Mouse (Mus musculus) forebrain, postnatal 0 days (tissue): ENCODE measurements around the gene Tmem167. TPM values are rescaled to one million over a fixed set of nuclear protein-coding genes. Genes with fewer than 3 reads are reported as not detected.

ENCODE experiments used
- ATAC-seq: fragments of 200-750 bp; cut with Nextera tagmentation; 2 replicates; pipeline ENCODE4 v1.8.0; 2017; ENCODE audit warnings: mild to moderate bottlenecking, moderate library complexity
- DNase-seq: peaks from one replicate; pipeline ENCODE4 v3.0.0-alpha.2; 2015
- H3K27ac ChIP-seq: fragments of 300-500 bp; sonication (generic); 2 replicates; pipeline ENCODE4 v1.5.1; 2014; ENCODE audit warnings: low read depth, mild to moderate bottlenecking, antibody characterized with exemption, low read length, moderate library complexity, mixed read lengths
- H3K27me3 ChIP-seq: fragments of 300-500 bp; sonication (generic); 2 replicates; pipeline ENCODE4 v1.6.1; 2014; ENCODE audit warnings: mild to moderate bottlenecking, low read length, mixed read lengths; ENCODE audit not compliant: insufficient read depth
- H3K36me3 ChIP-seq: fragments of 300-500 bp; sonication (generic); 2 replicates; pipeline ENCODE4 v1.6.1; 2014; ENCODE audit warnings: mild to moderate bottlenecking, moderate library complexity; ENCODE audit not compliant: insufficient read depth
- H3K4me1 ChIP-seq: fragments of 300-500 bp; sonication (generic); 2 replicates; pipeline ENCODE4 v1.6.1; 2014; ENCODE audit warnings: antibody characterized with exemption; ENCODE audit not compliant: insufficient read depth
- H3K4me2 ChIP-seq: fragments of 300-500 bp; sonication (generic); 2 replicates; pipeline ENCODE4 v1.6.1; 2014; ENCODE audit warnings: low read depth, mild to moderate bottlenecking, moderate library complexity
- H3K4me3 ChIP-seq: fragments of 300-500 bp; sonication (generic); 2 replicates; pipeline ENCODE4 v1.5.1; 2014; ENCODE audit warnings: low read depth, low read length, mixed read lengths
- H3K9ac ChIP-seq: fragments of 300-500 bp; sonication (generic); 2 replicates; pipeline ENCODE4 v1.6.1; 2014; ENCODE audit warnings: mild to moderate bottlenecking
- H3K9me3 ChIP-seq: fragments of 300-500 bp; sonication (generic); 2 replicates; pipeline ENCODE4 v1.6.1; 2016; ENCODE audit warnings: low read length
- CTCF ChIP-seq: sonication (generic); IDR thresholded peaks from 2 replicates; pipeline ENCODE4 v1.5.1; 2016; ENCODE audit warnings: antibody characterized with exemption, control low read depth, low read depth
- WGBS: fragments of 180-500 bp; shearing (Covaris S2); extraction: QIAGEN DNeasy Blood & Tissue Kit; methylation state at CpG from one replicate; pipeline ENCODE4 v1.1.7; 2014; 5-methylcytosine and 5-hydroxymethylcytosine counted together
- polyA plus RNA-seq: library from polyadenylated mRNA; unstranded; fragments of >200 nt; fragmentation: Nextera tagmentation; extraction: Ambion mirVana; gene quantifications from 2 replicates; pipeline ENCODE4 v1.2.1, GENCODE M21; 2015
- total RNA-seq: library from RNA; depleted of rRNA; stranded (reverse); fragments of >200 nt; gene quantifications from 2 replicates; pipeline ENCODE4 v1.2.3, GENCODE M21; 2014; rRNA removed

Gene Tmem167
- total and polyA plus RNA-seq, 2 experiments from 2014 or later: 33.8 to 38.6 TPM

- H3K9ac ChIP-seq: no peak overlapping the region
- ATAC-seq: no peak
- no peaks in the 10 kb centered on the region for H3K4me1 ChIP-seq
- H3K27ac ChIP-seq: no peak overlapping the region
- H3K4me2 ChIP-seq: no peak overlapping the region
- no peak for DNase-seq
- H3K36me3 ChIP-seq: no peaks in the 10 kb centered on the region
- no peak overlapping the region for H3K4me3 ChIP-seq
- no peaks in the 10 kb centered on the region for H3K9me3 ChIP-seq
- no peaks in the 10 kb centered on the region for H3K27me3 ChIP-seq
- TF ChIP-seq CTCF: no peak
Observed at GRCm38 (mm10) chr13:90182262-90182661, 93.3 kb downstream of the Tmem167 start.

GRCm38 (mm10) chr13:90183536-90183935 lies 94.6 kb downstream of the Tmem167 start:
- ATAC-seq: no peak
- 84% methylated on average over 7 of the region's 7 CpGs for WGBS
- Histone ChIP-seq H3K9ac (no peak overlapping the region), H3K27me3 (no peaks in the 10 kb centered on the region), H3K9me3 (no peaks in the 10 kb centered on the region), H3K4me3 (no peak overlapping the region), H3K36me3 (no peaks in the 10 kb centered on the region), H3K4me2 (no peak overlapping the region), H3K27ac (no peak overlapping the region), H3K4me1 (no peaks in the 10 kb centered on the region)
- no peak for TF ChIP-seq CTCF
- no peak for DNase-seq

GRCm38 (mm10) chr13:90186694-90187093 lies 97.8 kb downstream of the Tmem167 start:
- Histone ChIP-seq H3K9me3 (no peaks in the 10 kb centered on the region), H3K36me3 (no peaks in the 10 kb centered on the region), H3K4me3 (no peak overlapping the region), H3K4me2 (no peak overlapping the region), H3K4me1 (no peaks in the 10 kb centered on the region), H3K27me3 (no peaks in the 10 kb centered on the region), H3K9ac (no peak overlapping the region), H3K27ac (no peak overlapping the region)
- 32% methylated on average over 2 of the region's 2 CpGs for WGBS
- no peak for ATAC-seq
- no peak for TF ChIP-seq CTCF
- no peak for DNase-seq

- Histone ChIP-seq H3K4me1 (no peaks in the 10 kb centered on the region), H3K4me3 (no peak overlapping the region), H3K4me2 (no peak overlapping the region), H3K9me3 (no peaks in the 10 kb centered on the region), H3K27me3 (no peaks in the 10 kb centered on the region), H3K9ac (no peak overlapping the region), H3K27ac (no peak overlapping the region), H3K36me3 (no peaks in the 10 kb centered on the region)
- 44% methylated on average over 1 of the region's 1 CpGs for WGBS
- TF ChIP-seq CTCF: no peak
- ATAC-seq (no peak), DNase-seq (no peak)
Observed at GRCm38 (mm10) chr13:90188021-90188420, 99.1 kb downstream of the Tmem167 start.

GRCm38 (mm10) chr13:90191794-90192193 lies 102.9 kb downstream of the Tmem167 start:
- no peak overlapping the region for H3K27ac ChIP-seq
- H3K9ac ChIP-seq: no peak overlapping the region
- no peaks in the 10 kb centered on the region for H3K4me1 ChIP-seq
- no peak overlapping the region for H3K4me2 ChIP-seq
- 0 out of 2 replicates have a peak, but pooled peaks cover 4% of the 10 kb centered on the region for H3K9me3 ChIP-seq
- H3K4me3 ChIP-seq: no peak overlapping the region
- H3K36me3 ChIP-seq: no peaks in the 10 kb centered on the region
- WGBS: 85% methylated on average over 6 of the region's 6 CpGs
- no peak for TF ChIP-seq CTCF
- DNase-seq: no peak
- ATAC-seq: no peak
- no peaks in the 10 kb centered on the region for H3K27me3 ChIP-seq

Other genes starting within 250 kb of the Tmem167 start
- gene Xrcc4, start 485 bp downstream of the Tmem167 start, total RNA-seq: 19.3 and 24.0 TPM in 2 replicates
- gene Xrcc4, start 485 bp downstream of the Tmem167 start, polyA plus RNA-seq: 17.2 and 19.0 TPM in 2 replicates